Mouse (Mus musculus): ENCODE data around the gene Cbx8.

- TF ChIP-seq CTCF (IDR thresholded peaks at IDR 0.05; ENCODE audit: low read depth, low read length) (no peak), POLR2AphosphoS5 (IDR thresholded peaks at IDR 0.05; ENCODE audit: insufficient replicate concordance, low read depth, low read length) (no peak), GATA1 (IDR thresholded peaks at IDR 0.05; ENCODE audit: borderline replicate concordance, low read length) (no peak), TAL1 (conservative IDR thresholded peaks at IDR 0.05; ENCODE audit: low read depth, low read length) (no peak), GATA2 (IDR thresholded peaks at IDR 0.05; ENCODE audit: borderline replicate concordance, low read depth, low read length) (no peak)
Observed at GRCm38 (mm10) chr11:119014455-119014854, 26.3 kb downstream of the Cbx8 start.

Measured in G1E (cell line).